Comparison of ENCODE assay signal across 8 mouse cellular contexts in the genomic region with DNA sequence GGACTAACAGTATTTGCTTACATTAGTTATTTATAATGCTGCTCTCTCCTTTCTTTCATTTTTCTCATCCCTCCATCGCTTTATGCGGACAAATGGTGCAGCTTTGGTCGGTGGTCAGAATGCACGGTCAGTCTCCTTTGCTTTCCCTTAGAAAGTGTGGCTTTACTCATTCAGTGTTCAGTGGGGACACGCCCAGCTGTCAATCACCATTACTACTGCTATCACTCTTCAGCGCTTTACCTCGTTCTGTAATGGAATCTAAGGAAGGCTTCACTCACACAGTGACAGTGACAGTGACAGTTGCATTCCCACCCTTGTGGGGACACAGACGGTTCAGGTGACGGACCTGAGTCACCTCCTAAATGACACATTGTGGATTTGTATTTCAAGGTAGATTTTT. TPM values are rescaled to one million over a fixed set of nuclear protein-coding genes. Genes with fewer than 3 reads are reported as not detected.
DNase-seq lines count a peak whose midpoint lies in the region; ATAC-seq and TF ChIP-seq lines count a peak whose summit lies in the region.

No protein-coding gene starts in this region.

- 53% methylated on average over 9 of the region's 9 CpGs for WGBS in kidney, postnatal 0 days
- 56% methylated on average over 9 of the region's 9 CpGs for WGBS in hindbrain, embryonic 10.5 days
- 50% methylated on average over 9 of the region's 9 CpGs for WGBS in midbrain, embryonic 16.5 days

- H3K27me3 ChIP-seq in kidney, postnatal 0 days (ENCODE audit: insufficient read depth, low read length), result no peaks in the 10 kb centered on the region
- H3K27me3 ChIP-seq in hindbrain, embryonic 10.5 days (ENCODE audit: insufficient read depth, poor library complexity, severe bottlenecking), result no peaks in the 10 kb centered on the region
- no peaks in the 10 kb centered on the region for H3K27me3 ChIP-seq in midbrain, embryonic 16.5 days (ENCODE audit: control insufficient read depth, insufficient read depth, low read depth, low read length)

- ATAC-seq in kidney, postnatal 0 days (replicated peaks; ENCODE audit: low FRiP score, low read depth), result no peak; the same call in 1 of the 2 replicates
- ATAC-seq in midbrain, embryonic 16.5 days, result peak; percentile 90
- ATAC-seq in granulocyte monocyte progenitor cell, adult 5-6 weeks (replicated peaks; ENCODE audit: poor library complexity, severe bottlenecking), result no peak

- TF ChIP-seq CTCF in kidney, postnatal 0 days (IDR thresholded peaks at IDR 0.05; ENCODE audit: low read depth), result no peak

- H3K4me2 ChIP-seq in kidney, postnatal 0 days (ENCODE audit: low read length), result peak overlapping the region; percentile 14; the same call in 1 of the 2 replicates
- peak overlapping the region; percentile 39 for H3K4me2 ChIP-seq in midbrain, embryonic 16.5 days (ENCODE audit: low read length)

- no peak overlapping the region for H3K27ac ChIP-seq in kidney, postnatal 0 days
- H3K27ac ChIP-seq in hindbrain, embryonic 10.5 days, result no peak overlapping the region
- H3K27ac ChIP-seq in midbrain, embryonic 16.5 days (ENCODE audit: low read length), result no peak overlapping the region

- no peak overlapping the region for H3K4me3 ChIP-seq in kidney, postnatal 0 days (replicated peaks; ENCODE audit: low read depth, low read length)
- no peak overlapping the region for H3K4me3 ChIP-seq in hindbrain, embryonic 10.5 days
- H3K4me3 ChIP-seq in midbrain, embryonic 16.5 days (ENCODE audit: low read depth, low read length), result no peak overlapping the region

- H3K4me1 ChIP-seq in kidney, postnatal 0 days (replicated peaks; ENCODE audit: insufficient read depth, low read length), result no peaks in the 10 kb centered on the region
- H3K4me1 ChIP-seq in hindbrain, embryonic 10.5 days (replicated peaks), result peaks cover 14% of the 10 kb centered on the region; the same call in 1 of the 2 replicates
- peaks cover 4% of the 10 kb centered on the region; the same call in 1 of the 2 replicates for H3K4me1 ChIP-seq in midbrain, embryonic 16.5 days (ENCODE audit: control insufficient read depth, insufficient read depth, low read length)

- H3K9ac ChIP-seq in kidney, postnatal 0 days (ENCODE audit: low read depth, low read length), result no peak overlapping the region
- peak overlapping the region; percentile 8; the same call in 1 of the 2 replicates for H3K9ac ChIP-seq in midbrain, embryonic 16.5 days (ENCODE audit: low read depth, low read length)

- DNase-seq in kidney, postnatal 0 days (ENCODE audit: low spot score), result no peak
- no peak for DNase-seq in kidney, adult 9 months
- peak; percentile 51 for DNase-seq in c-Kit-positive CD71-positive TER-119-negative erythroid progenitor cells, embryonic 14.5 days (ENCODE audit: low read depth)
- peak; percentile 5 for DNase-seq in hindbrain, embryonic 10.5 days (ENCODE audit: low spot score)
- no peak for DNase-seq in adipocyte (ENCODE audit: low spot score)
- no peak for DNase-seq in urinary bladder, postnatal 14 days (ENCODE audit: low spot score)

- no peaks in the 10 kb centered on the region for H3K9me3 ChIP-seq in kidney, postnatal 0 days (replicated peaks; ENCODE audit: low read length)
- no peaks in the 10 kb centered on the region for H3K9me3 ChIP-seq in hindbrain, embryonic 10.5 days
- no peaks in the 10 kb centered on the region for H3K9me3 ChIP-seq in midbrain, embryonic 16.5 days (replicated peaks; ENCODE audit: control insufficient read depth, low read length, poor library complexity, severe bottlenecking)

- no peaks in the 10 kb centered on the region for H3K36me3 ChIP-seq in kidney, postnatal 0 days (ENCODE audit: insufficient read depth, low read length)
- no peaks in the 10 kb centered on the region for H3K36me3 ChIP-seq in hindbrain, embryonic 10.5 days
- H3K36me3 ChIP-seq in midbrain, embryonic 16.5 days (ENCODE audit: control insufficient read depth, insufficient read depth, low read length), result no peaks in the 10 kb centered on the region

RNA-seq across cellular contexts. Expression of a gene that starts 39.4 kb away (rescaled TPM):
- polyA plus RNA-seq in kidney, postnatal 0 days (2015; fragmentation: Nextera tagmentation; extraction: Ambion mirVana), result 18.1 and 19.3 TPM in 2 replicates
- 9.4 and 11.1 TPM in 2 replicates for polyA plus RNA-seq in hindbrain, embryonic 10.5 days (2016; fragmentation: Nextera tagmentation; extraction: Ambion mirVana)
- 6.7 and 6.8 TPM in 2 replicates for polyA plus RNA-seq in midbrain, embryonic 16.5 days (2015; fragmentation: Nextera tagmentation; extraction: Ambion mirVana)
- total RNA-seq in granulocyte monocyte progenitor cell, adult 5-6 weeks (2014; fragmentation: Nextera tagmentation), result 100 and 112 TPM in 2 replicates
- total RNA-seq in granulocyte monocyte progenitor cell, adult 5-6 weeks (2017), result 104 and 117 TPM in 2 replicates

Comparison
In these comparisons a context has a peak if more than half of its experiments do, and no peak if none do; other contexts are left out.
1. DNase-seq: peak in c-Kit-positive CD71-positive TER-119-negative erythroid progenitor cells, embryonic 14.5 days (single experiment) and hindbrain, embryonic 10.5 days (single experiment); none in kidney, postnatal 0 days (single experiment), kidney, adult 9 months (single experiment), adipocyte (single experiment) and urinary bladder, postnatal 14 days (single experiment).